Mouse (Mus musculus) kidney, embryonic 14.5 days (tissue): ENCODE data around the gene Tab1. TPM values are rescaled to one million over a fixed set of nuclear protein-coding genes. Genes with fewer than 3 reads are reported as not detected.
A peak's percentile ranks its signal among the peaks of the same experiment; 100 is the strongest.

Source experiments
- ATAC-seq: fragments of 200-750 bp; cut with Nextera tagmentation; 2 replicates; pipeline ENCODE4 v1.8.0; 2017; ENCODE audit warnings: moderate number of reproducible peaks, mild to moderate bottlenecking, moderate TSS enrichment, moderate library complexity; ENCODE audit not compliant: low FRiP score, low TSS enrichment
- H3K27ac ChIP-seq: fragments of 300-500 bp; sonication (generic); 2 replicates; pipeline ENCODE4 v1.5.1; 2014; ENCODE audit warnings: low read depth, mild to moderate bottlenecking, low read length, moderate library complexity, mixed read lengths
- H3K27me3 ChIP-seq: fragments of 300-500 bp; sonication (generic); 2 replicates; pipeline ENCODE4 v1.6.1; 2014; ENCODE audit warnings: mild to moderate bottlenecking, low read length; ENCODE audit not compliant: control insufficient read depth, insufficient read depth
- H3K36me3 ChIP-seq: fragments of 300-500 bp; sonication (generic); 2 replicates; pipeline ENCODE4 v1.6.1; 2014; ENCODE audit warnings: low read length, mixed read lengths; ENCODE audit not compliant: control insufficient read depth, insufficient read depth
- H3K4me1 ChIP-seq: fragments of 300-500 bp; sonication (generic); 2 replicates; pipeline ENCODE4 v1.6.1; 2014; ENCODE audit warnings: low read length, mixed read lengths; ENCODE audit not compliant: control insufficient read depth, insufficient read depth
- H3K4me2 ChIP-seq: fragments of 300-500 bp; sonication (generic); replicated peaks from 2 replicates; pipeline ENCODE4 v1.6.1; 2014; ENCODE audit warnings: low read depth, mild to moderate bottlenecking, low read length
- H3K4me3 ChIP-seq: fragments of 300-500 bp; sonication (generic); 2 replicates; pipeline ENCODE4 v1.5.1; 2014; ENCODE audit warnings: mild to moderate bottlenecking, low read length
- H3K9ac ChIP-seq: fragments of 300-500 bp; sonication (generic); 2 replicates; pipeline ENCODE4 v1.6.1; 2014; ENCODE audit warnings: low read depth, mild to moderate bottlenecking, low read length, moderate library complexity
- H3K9me3 ChIP-seq: fragments of 300-500 bp; sonication (generic); 2 replicates; pipeline ENCODE4 v1.6.1; 2016; ENCODE audit warnings: low read length; ENCODE audit not compliant: control insufficient read depth
- WGBS: fragments of 180-500 bp; shearing (Covaris S2); extraction: QIAGEN DNeasy Blood & Tissue Kit; methylation state at CpG from one replicate; pipeline ENCODE4 v1.1.7; 2014; 5-methylcytosine and 5-hydroxymethylcytosine counted together
- polyA plus RNA-seq: library from polyadenylated mRNA; unstranded; fragments of >200 nt; fragmentation: Nextera tagmentation; extraction: Ambion mirVana; gene quantifications from 2 replicates; pipeline ENCODE4 v1.2.1, GENCODE M21; 2014

The Tab1 gene
- polyA plus RNA-seq, 1 experiment from 2014 or later: 35.2 TPM

GRCm38 (mm10) chr15:80129982-80130381, 2.9 kb upstream of the Tab1 start:
- Histone ChIP-seq H3K4me3 (no peak overlapping the region), H3K27ac (no peak overlapping the region), H3K4me2 (no peak overlapping the region), H3K27me3 (no peaks in the 10 kb centered on the region), H3K36me3 (no peaks in the 10 kb centered on the region), H3K9ac (no peak overlapping the region), H3K9me3 (no peaks in the 10 kb centered on the region), H3K4me1 (peaks cover 9% of the 10 kb centered on the region)
- WGBS: 91% methylated on average over 6 of the region's 6 CpGs
- ATAC-seq: no peak

DNA sequence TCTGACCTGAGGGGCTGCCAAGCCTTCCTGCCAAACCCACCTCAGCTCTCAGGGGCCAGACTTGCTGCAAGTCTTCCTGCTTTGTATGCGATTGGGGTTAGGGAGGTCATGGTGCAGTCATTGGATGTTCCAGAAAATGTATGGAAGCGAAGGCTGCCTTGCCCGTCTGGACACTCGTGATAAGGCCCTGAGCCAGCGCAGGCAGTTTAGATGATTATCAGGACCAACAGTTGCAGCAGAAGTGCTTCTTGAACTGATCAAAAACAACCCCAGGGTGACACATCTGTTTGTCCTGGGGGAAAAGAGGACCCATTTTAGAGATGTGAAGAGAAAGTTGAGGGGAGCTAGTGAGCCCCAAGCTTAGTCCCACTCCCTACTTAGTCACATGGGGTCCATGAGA, 2.2 kb upstream of the Tab1 start:
- H3K4me3 ChIP-seq: no peak overlapping the region
- H3K9me3 ChIP-seq: no peaks in the 10 kb centered on the region
- H3K36me3 ChIP-seq: no peaks in the 10 kb centered on the region
- H3K4me1 ChIP-seq: peaks cover 9% of the 10 kb centered on the region
- 87% methylated on average over 5 of the region's 5 CpGs for WGBS
- no peak overlapping the region for H3K4me2 ChIP-seq
- ATAC-seq: no peak
- H3K27ac ChIP-seq: no peak overlapping the region
- no peak overlapping the region for H3K9ac ChIP-seq
- no peaks in the 10 kb centered on the region for H3K27me3 ChIP-seq

DNA sequence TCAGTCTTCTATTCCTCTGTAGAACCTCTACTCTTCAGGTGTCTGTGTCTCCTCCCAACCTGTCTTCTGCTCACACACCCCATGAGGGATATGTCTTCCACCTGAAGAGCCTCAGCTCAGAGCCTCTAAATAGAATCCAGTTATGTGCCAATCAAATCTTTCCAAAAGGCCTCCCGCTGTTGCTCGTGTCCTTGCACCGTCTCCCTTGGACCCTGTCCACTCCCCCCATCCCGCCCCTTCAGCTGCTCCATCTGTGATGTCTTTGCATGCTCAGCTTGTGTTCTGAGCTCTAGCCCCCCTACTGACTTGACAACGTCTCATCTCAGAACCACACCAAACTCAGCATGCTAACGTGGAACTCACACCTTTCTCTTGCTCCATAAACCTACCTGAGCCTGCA, 1.5 kb upstream of the Tab1 start:
- 84% methylated on average over 6 of the region's 6 CpGs for WGBS
- no peak overlapping the region for H3K4me2 ChIP-seq
- ATAC-seq: no peak
- H3K4me1 ChIP-seq: peaks cover 9% of the 10 kb centered on the region
- H3K27me3 ChIP-seq: no peaks in the 10 kb centered on the region
- no peak overlapping the region for H3K9ac ChIP-seq
- H3K36me3 ChIP-seq: no peaks in the 10 kb centered on the region
- no peak overlapping the region for H3K4me3 ChIP-seq
- H3K27ac ChIP-seq: no peak overlapping the region
- H3K9me3 ChIP-seq: no peaks in the 10 kb centered on the region

DNA sequence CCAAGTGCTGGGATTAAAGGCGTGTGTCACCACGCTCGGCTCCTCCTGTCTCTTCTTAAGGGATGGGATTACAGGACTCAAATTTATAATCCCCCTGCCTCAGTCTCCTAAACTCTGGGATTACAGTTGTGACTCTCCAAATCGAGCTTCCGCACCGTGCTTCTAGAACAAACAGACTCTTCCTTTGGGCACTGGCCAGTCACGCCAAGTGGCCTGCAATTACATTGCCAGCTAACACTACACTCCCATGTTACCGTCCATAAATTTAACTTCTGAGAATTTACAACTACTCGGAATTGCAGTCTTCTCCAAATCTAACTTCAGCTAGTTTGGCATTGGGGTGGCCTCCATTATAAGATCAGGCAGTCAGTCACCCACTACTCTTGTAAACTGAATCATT, 475 bp upstream of the Tab1 start:
- Histone ChIP-seq H3K9ac (peak overlapping the region; percentile 85; the same call in 1 of the 2 replicates), H3K4me1 (peaks cover 9% of the 10 kb centered on the region), H3K4me2 (peak overlapping the region; percentile 61), H3K27ac (no peak overlapping the region), H3K4me3 (peak overlapping the region; percentile 62), H3K36me3 (no peaks in the 10 kb centered on the region), H3K27me3 (no peaks in the 10 kb centered on the region), H3K9me3 (no peaks in the 10 kb centered on the region)
- ATAC-seq: no peak
- WGBS: 66% methylated on average over 9 of the region's 9 CpGs

DNA sequence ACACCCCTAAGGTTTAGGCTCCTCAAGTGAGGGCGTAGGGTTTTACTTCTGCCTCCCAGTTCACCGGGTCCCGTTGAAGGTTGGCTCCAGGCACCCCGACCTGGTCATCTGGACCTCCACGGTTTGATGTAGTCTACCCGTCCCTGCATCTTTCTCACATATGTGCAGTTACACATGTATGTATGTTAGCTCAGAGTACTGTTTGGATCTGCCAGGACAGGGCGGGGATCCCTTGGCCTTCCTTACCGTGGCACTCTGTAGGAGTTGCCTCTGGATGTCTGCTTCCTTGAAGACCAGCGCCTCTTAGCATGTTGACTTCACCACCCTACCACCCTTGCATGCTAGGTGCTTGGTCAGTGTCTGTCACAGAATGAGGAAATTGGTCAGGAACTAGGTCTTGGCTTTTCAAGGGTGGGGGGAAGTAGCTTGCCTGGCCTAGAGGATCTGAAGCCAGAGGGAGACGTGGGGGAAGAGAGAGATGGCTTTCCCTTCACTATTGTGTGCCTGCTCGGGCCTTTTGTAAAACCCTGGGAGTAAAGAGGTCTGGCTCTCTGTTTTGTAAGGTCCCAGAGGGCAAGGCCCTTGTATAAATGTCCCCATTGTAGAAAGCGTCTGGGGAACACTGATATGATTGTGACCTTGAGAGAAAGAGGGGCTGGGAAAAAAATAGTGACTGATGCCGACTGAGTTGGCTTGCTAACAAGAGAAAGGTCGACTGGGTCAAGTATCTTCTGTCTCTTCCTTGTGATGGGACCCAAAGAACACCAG, 939 bp downstream of the Tab1 start:
- H3K36me3 ChIP-seq: no peaks in the 10 kb centered on the region
- H3K27ac ChIP-seq: peak overlapping the region; percentile 99
- peak overlapping the region; percentile 85 for H3K9ac ChIP-seq

DNA sequence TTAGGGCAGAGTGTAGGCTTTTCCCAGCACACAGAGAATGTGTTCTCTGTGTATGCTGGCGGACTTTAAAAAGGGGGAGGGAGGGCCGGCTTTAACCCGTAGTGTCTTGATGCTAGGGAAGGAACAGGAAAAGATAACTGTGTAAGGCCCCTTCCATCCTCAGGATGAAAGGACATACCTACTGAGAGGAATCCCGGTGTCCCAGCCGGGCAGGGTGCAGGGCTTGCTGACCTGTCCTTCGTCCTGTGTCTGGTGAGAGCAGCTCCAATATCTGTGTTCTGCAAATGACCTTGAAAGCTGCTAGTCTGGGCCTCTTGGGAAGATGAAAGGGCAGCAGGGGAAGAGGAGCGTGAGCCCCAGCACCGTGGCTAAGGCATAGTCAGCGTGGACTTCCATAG, 1.5 kb downstream of the Tab1 start:
- H3K27me3 ChIP-seq: no peaks in the 10 kb centered on the region
- peak overlapping the region; percentile 99; the same call in 1 of the 2 replicates for H3K27ac ChIP-seq
- H3K4me3 ChIP-seq: peak overlapping the region; percentile 62; the same call in 1 of the 2 replicates
- H3K36me3 ChIP-seq: no peaks in the 10 kb centered on the region
- WGBS: 71% methylated on average over 9 of the region's 9 CpGs
- H3K4me1 ChIP-seq: peaks cover 17% of the 10 kb centered on the region
- H3K9me3 ChIP-seq: no peaks in the 10 kb centered on the region
- peak overlapping the region; percentile 61 for H3K4me2 ChIP-seq
- peak overlapping the region; percentile 85; the same call in 1 of the 2 replicates for H3K9ac ChIP-seq
- no peak for ATAC-seq

More for the DNA sequence above, 939 bp downstream of the Tab1 start:
- 14% methylated on average over 14 of the region's 14 CpGs for WGBS
- ATAC-seq: no peak; the same call in 1 of the 2 replicates
- Histone ChIP-seq H3K4me2 (peak overlapping the region; percentile 61), H3K4me3 (peak overlapping the region; percentile 62), H3K4me1 (peaks cover 17% of the 10 kb centered on the region), H3K9me3 (no peaks in the 10 kb centered on the region), H3K27me3 (no peaks in the 10 kb centered on the region)

DNA sequence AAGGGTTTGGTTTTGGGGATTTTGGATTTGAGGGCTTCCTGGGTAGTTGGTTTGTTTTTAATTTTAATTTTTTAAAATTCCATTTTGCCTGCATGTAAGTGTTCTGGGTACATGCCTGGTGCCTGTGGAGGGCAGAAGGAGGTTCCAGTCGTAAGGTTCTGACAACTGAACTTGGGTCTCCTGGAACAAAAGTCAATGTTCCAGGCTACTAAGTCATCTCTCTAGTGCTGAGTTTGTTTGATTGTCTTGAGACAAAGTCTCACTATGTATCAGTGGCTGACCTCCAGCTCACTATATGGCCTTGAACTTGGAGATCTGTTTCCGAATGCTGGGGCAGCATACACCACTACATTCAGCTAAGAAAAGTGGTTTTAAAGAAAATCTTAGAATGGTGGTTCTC, 2.6 kb downstream of the Tab1 start:
- WGBS: 94% methylated on average over 2 of the region's 2 CpGs
- H3K27ac ChIP-seq: no peak overlapping the region
- H3K27me3 ChIP-seq: no peaks in the 10 kb centered on the region
- no peak for ATAC-seq
- no peak overlapping the region for H3K9ac ChIP-seq
- H3K4me3 ChIP-seq: no peak overlapping the region
- no peak overlapping the region for H3K4me2 ChIP-seq
- peaks cover 17% of the 10 kb centered on the region for H3K4me1 ChIP-seq
- H3K36me3 ChIP-seq: 0 out of 2 replicates have a peak, but pooled peaks cover 5% of the 10 kb centered on the region
- no peaks in the 10 kb centered on the region for H3K9me3 ChIP-seq

DNA sequence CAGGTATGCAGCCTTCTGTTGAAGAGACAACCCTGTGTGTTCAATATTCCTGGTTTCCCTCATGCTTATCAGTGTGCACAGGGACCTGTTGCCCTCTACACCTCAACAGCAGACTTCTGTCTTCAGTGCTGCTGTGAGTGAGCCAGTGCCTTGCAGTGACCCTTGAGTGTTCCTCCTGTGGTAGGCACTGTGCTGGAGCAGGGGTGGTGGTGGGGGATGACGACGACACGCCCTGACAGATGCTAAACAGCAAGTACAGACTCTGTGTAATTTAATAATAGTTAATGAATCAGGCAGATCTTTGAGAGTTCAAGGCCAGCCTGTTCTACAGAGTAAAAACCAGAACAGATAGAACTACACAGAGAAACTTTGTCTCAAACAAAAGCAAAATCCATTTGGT, 3.7 kb downstream of the Tab1 start:
- Histone ChIP-seq H3K9ac (no peak overlapping the region), H3K27me3 (no peaks in the 10 kb centered on the region), H3K9me3 (no peaks in the 10 kb centered on the region), H3K4me2 (no peak overlapping the region), H3K4me1 (peaks cover 17% of the 10 kb centered on the region), H3K36me3 (peaks cover 13% of the 10 kb centered on the region; the same call in 1 of the 2 replicates), H3K27ac (no peak overlapping the region), H3K4me3 (no peak overlapping the region)
- 93% methylated on average over 3 of the region's 3 CpGs for WGBS
- ATAC-seq: no peak

GRCm38 (mm10) chr15:80137945-80138791, 5.2 kb downstream of the Tab1 start:
- Histone ChIP-seq H3K36me3 (peaks cover 22% of the 10 kb centered on the region), H3K27ac (no peak overlapping the region)
- ATAC-seq: no peak

More at GRCm38 (mm10) chr15:80137945-80138791, 5.2 kb downstream of the Tab1 start:
- H3K9ac ChIP-seq: no peak overlapping the region
- peaks cover 4% of the 10 kb centered on the region; the same call in 1 of the 2 replicates for H3K9me3 ChIP-seq
- no peak overlapping the region for H3K4me2 ChIP-seq
- WGBS: 65% methylated on average over 17 of the region's 17 CpGs
- no peak overlapping the region for H3K4me3 ChIP-seq
- no peaks in the 10 kb centered on the region for H3K27me3 ChIP-seq
- H3K4me1 ChIP-seq: peaks cover 17% of the 10 kb centered on the region
